Mouse (Mus musculus): ENCODE results near the gene Bag3. TPM values are rescaled to one million over a fixed set of nuclear protein-coding genes. Genes with fewer than 3 reads are reported as not detected.

Bag3 gene
- polyA plus RNA-seq, 1 experiment from 2014 or later: 12.5 TPM

DNA sequence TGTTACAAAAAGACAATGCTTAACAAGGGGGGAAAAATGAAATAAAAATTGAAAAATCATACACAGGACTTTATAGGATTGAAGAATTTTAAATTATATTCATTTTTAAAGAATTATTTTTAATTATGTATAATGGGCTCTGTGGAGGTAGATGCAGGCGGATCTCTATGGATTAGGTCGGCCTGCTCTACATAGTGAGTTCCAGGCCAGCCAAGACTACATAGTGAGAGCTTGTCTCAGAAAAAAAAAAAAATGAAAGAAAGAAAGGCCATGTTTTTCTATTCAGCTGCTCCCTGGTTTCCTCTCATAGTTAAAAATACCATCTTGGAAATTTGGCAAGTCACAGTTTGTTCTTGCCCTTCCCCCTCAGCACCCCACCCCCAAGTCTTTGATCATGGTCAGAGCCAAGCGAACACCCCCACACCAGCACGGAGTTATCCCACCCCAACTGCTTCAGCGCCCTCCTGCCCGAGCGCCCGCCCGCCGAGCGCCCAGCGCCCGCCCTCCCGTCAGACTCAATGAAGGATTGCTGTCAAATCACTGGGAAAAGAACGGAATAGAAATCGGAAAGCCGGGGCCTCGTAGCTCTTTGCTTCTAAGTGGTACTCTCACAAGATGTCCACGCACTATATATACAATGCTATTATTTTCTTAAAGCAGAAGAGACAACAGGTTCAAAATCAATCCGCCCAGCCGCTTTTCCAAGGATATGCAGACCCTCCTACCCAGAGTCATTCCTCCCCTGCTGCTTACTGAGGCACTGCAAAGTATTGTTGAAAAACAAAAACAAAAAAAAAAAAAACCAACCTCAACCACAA lies 68.9 kb downstream of the Bag3 start:
- Histone ChIP-seq H3K4me3 (ENCODE audit: low read depth, low read length) (no peak overlapping the region), H3K4me2 (peak overlapping the region; percentile 56), H3K9ac (ENCODE audit: low read depth, low read length) (no peak overlapping the region), H3K9me3 (ENCODE audit: control insufficient read depth, low read length) (no peaks in the 10 kb centered on the region), H3K27ac (ENCODE audit: low read depth, low read length) (no peak overlapping the region), H3K27me3 (replicated peaks; ENCODE audit: control insufficient read depth, insufficient read depth, low read length) (no peaks in the 10 kb centered on the region), H3K36me3 (ENCODE audit: control insufficient read depth, insufficient read depth, low read length) (no peaks in the 10 kb centered on the region), H3K4me1 (replicated peaks; ENCODE audit: control insufficient read depth, insufficient read depth, low read length) (peaks cover 12% of the 10 kb centered on the region)
- 24% methylated on average over 21 of the region's 21 CpGs for WGBS
- peak; percentile 33 for DNase-seq (ENCODE audit: low spot score)
- ATAC-seq (replicated peaks; ENCODE audit: low FRiP score): no peak

GRCm38 (mm10) chr7:128592936-128593241 lies 69.5 kb downstream of the Bag3 start:
- H3K36me3 ChIP-seq (ENCODE audit: control insufficient read depth, insufficient read depth, low read length): no peaks in the 10 kb centered on the region
- H3K4me1 ChIP-seq (replicated peaks; ENCODE audit: control insufficient read depth, insufficient read depth, low read length): peaks cover 10% of the 10 kb centered on the region
- no peaks in the 10 kb centered on the region for H3K9me3 ChIP-seq (ENCODE audit: control insufficient read depth, low read length)
- no peak overlapping the region for H3K4me2 ChIP-seq
- no peak overlapping the region for H3K4me3 ChIP-seq (ENCODE audit: low read depth, low read length)
- no peak overlapping the region for H3K9ac ChIP-seq (ENCODE audit: low read depth, low read length)
- WGBS: 34% methylated on average over 6 of the region's 6 CpGs
- no peaks in the 10 kb centered on the region for H3K27me3 ChIP-seq (replicated peaks; ENCODE audit: control insufficient read depth, insufficient read depth, low read length)
- ATAC-seq (replicated peaks; ENCODE audit: low FRiP score) (no peak), DNase-seq (ENCODE audit: low spot score) (no peak)
- H3K27ac ChIP-seq (ENCODE audit: low read depth, low read length): no peak overlapping the region

DNA sequence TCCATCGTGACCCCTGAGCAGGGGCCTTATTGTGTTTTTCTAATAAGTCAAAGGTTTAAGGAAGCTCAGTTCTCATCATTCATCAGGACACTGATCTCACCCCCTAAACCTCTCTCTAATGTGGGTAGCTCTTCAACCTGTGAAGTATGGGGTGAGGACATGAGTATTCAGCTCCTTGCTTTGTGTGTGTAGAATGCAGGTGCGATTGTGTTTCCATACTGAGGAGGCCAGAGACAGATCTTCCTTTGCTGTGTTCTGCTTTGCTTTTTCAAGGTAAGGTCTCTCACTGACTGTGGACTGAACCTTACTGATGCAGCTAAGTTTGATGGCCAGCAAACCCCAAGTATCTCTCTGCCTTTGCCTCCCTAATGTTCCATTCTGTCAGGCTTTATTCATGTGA lies 72.9 kb downstream of the Bag3 start:
- Histone ChIP-seq H3K9me3 (ENCODE audit: control insufficient read depth, low read length) (no peaks in the 10 kb centered on the region), H3K36me3 (ENCODE audit: control insufficient read depth, insufficient read depth, low read length) (no peaks in the 10 kb centered on the region), H3K4me2 (no peak overlapping the region), H3K27me3 (replicated peaks; ENCODE audit: control insufficient read depth, insufficient read depth, low read length) (no peaks in the 10 kb centered on the region), H3K9ac (ENCODE audit: low read depth, low read length) (no peak overlapping the region), H3K27ac (ENCODE audit: low read depth, low read length) (no peak overlapping the region), H3K4me1 (replicated peaks; ENCODE audit: control insufficient read depth, insufficient read depth, low read length) (peaks cover 7% of the 10 kb centered on the region), H3K4me3 (ENCODE audit: low read depth, low read length) (no peak overlapping the region)
- 86% methylated on average over 2 of the region's 2 CpGs for WGBS
- ATAC-seq (replicated peaks; ENCODE audit: low FRiP score) (no peak), DNase-seq (ENCODE audit: low spot score) (no peak)

Small RNA genes lying within 50 kb of the gene (microRNA-seq; reads per million reads assigned to microRNA genes)
- not detected for gene Gm24365 (ENCODE audit: borderline number of aligned reads)

Other genes with a start within 250 kb of the Bag3 start
- gene BC017158, start 225.4 kb upstream of the Bag3 start, polyA plus RNA-seq (2014; fragmentation: Nextera tagmentation; extraction: Ambion mirVana): 38.2 and 42.3 TPM in 2 replicates
- gene Rgs10, start 104.9 kb upstream of the Bag3 start, polyA plus RNA-seq (2014; fragmentation: Nextera tagmentation; extraction: Ambion mirVana): 88.1 and 88.2 TPM in 2 replicates
- gene Tial1, start 61.9 kb upstream of the Bag3 start, polyA plus RNA-seq (2014; fragmentation: Nextera tagmentation; extraction: Ambion mirVana): 34.0 and 34.8 TPM in 2 replicates
- 20.0 and 22.7 TPM in 2 replicates for gene Inpp5f, start 87.7 kb downstream of the Bag3 start, polyA plus RNA-seq (2014; fragmentation: Nextera tagmentation; extraction: Ambion mirVana)
- gene Mcmbp, start 216.9 kb downstream of the Bag3 start, polyA plus RNA-seq (2014; fragmentation: Nextera tagmentation; extraction: Ambion mirVana): 54.7 and 59.4 TPM in 2 replicates
- 40.8 and 43.7 TPM in 2 replicates for gene Sec23ip, start 221.3 kb downstream of the Bag3 start, polyA plus RNA-seq (2014; fragmentation: Nextera tagmentation; extraction: Ambion mirVana)

All from liver, embryonic 11.5 days (tissue).